Mouse (Mus musculus): ENCODE data around the gene Sertad3.

DNA sequence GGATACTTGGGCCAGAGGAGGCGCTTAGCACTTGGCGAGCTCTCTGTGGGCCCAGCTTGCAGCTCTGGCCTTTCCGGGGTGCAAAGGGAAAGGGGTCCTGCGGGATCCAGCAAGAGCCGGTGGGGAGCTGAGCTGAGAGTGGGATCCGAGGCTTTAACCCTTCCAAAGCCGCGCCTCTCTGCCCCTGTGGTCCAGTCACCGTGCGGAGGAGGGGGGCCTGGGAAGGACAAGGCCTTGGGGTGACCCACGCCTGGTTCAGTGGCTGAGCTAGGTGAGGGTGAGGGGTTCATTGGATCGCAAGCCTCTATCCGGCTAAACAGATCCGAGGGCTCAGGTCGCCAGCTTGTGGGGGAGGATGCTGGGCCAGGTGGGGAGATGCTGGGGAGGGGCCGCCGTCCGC lies 27.5 kb upstream of the Sertad3 start:
- no peak for TF ChIP-seq POLR2A (IDR thresholded peaks at IDR 0.05; ENCODE audit: insufficient read depth, low read length)
- TF ChIP-seq CTCF (IDR thresholded peaks at IDR 0.05; ENCODE audit: low read depth, low read length), result no peak

All from ES-Bruce4 (cell line).